Mouse (Mus musculus): Measurements from ENCODE around the gene Psmb10. TPM values are rescaled to one million over a fixed set of nuclear protein-coding genes. Genes with fewer than 3 reads are reported as not detected.
A peak's percentile ranks its signal among the peaks of the same experiment; 100 is the strongest.

Gene Psmb10
- polyA plus RNA-seq, 1 experiment from 2014 or later: 33.8 TPM

DNA sequence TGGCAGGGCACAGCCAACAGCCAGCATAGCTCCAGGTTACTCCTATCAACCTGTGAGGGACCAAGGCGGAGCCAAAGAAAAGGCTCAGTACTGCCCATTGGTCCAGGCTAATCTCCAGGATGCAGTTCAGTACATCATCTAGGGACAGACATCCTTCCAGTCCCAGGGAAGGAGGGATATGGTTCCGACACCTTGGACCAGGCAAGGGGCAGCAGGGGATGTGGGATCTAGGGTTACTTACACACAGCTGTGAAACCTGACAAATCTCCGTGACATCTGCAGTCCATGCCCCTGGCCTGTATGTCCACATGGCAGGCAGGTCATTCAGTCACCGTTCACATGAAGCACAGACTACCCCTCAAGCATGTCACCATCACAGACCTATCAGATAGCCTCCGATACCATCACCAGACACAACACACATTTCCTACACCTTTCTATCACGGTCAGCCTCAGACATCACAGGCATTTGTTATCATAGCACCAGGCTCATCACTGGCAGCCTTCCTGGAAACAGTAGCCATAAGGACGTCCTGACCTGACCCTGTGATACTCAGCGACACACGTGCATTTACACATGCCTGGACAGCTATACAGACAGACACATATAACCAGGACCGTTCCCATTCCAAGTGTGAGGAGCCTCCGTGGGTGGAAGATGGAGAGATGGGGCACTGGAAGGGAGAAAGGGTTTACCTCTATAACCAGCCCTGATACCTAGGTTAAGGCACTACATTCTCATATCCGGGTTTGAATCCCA, 26.4 kb upstream of the Psmb10 start:
- 45% methylated on average over 12 of the region's 12 CpGs for WGBS
- H3K9me3 ChIP-seq (replicated peaks): no peaks in the 10 kb centered on the region
- peak overlapping the region; percentile 93 for H3K27ac ChIP-seq (replicated peaks)
- peak overlapping the region; percentile 58 for H3K4me2 ChIP-seq (replicated peaks)
- peaks cover 44% of the 10 kb centered on the region for H3K4me1 ChIP-seq
- H3K9ac ChIP-seq: peak overlapping the region; percentile 75
- H3K36me3 ChIP-seq: peaks cover 8% of the 10 kb centered on the region
- H3K4me3 ChIP-seq (replicated peaks): peak overlapping the region; percentile 66
- no peak for ATAC-seq (ENCODE audit: insufficient number of reproducible peaks, low FRiP score, low TSS enrichment, low read depth)
- H3K27me3 ChIP-seq: no peaks in the 10 kb centered on the region

DNA sequence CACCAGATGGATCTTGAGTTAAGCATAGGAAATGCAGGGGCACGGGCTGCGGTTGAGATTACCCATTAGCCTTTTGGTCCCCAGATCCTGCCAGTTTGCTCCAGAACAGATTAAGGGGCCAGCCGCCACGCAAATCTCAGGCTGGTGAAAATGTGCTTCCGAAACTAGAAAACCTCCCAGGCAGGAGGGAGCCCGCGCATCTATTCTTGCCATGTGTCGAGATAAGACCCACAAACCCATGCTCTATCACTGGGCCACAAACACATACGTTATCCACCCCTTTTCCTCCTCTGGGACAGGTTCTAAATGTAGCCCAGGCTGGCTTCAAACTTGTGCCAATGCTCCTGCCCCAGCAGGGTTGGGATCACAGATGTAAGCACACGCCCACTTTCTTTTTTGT, 23.3 kb upstream of the Psmb10 start:
- no peaks in the 10 kb centered on the region for H3K9me3 ChIP-seq (replicated peaks)
- no peak for ATAC-seq (ENCODE audit: insufficient number of reproducible peaks, low FRiP score, low TSS enrichment, low read depth)
- peaks cover 25% of the 10 kb centered on the region for H3K36me3 ChIP-seq
- H3K4me3 ChIP-seq (replicated peaks): no peak overlapping the region
- H3K27me3 ChIP-seq: no peaks in the 10 kb centered on the region
- peaks cover 44% of the 10 kb centered on the region for H3K4me1 ChIP-seq
- WGBS: 88% methylated on average over 10 of the region's 10 CpGs
- H3K4me2 ChIP-seq (replicated peaks): no peak overlapping the region
- no peak overlapping the region for H3K27ac ChIP-seq (replicated peaks)
- no peak overlapping the region for H3K9ac ChIP-seq

DNA sequence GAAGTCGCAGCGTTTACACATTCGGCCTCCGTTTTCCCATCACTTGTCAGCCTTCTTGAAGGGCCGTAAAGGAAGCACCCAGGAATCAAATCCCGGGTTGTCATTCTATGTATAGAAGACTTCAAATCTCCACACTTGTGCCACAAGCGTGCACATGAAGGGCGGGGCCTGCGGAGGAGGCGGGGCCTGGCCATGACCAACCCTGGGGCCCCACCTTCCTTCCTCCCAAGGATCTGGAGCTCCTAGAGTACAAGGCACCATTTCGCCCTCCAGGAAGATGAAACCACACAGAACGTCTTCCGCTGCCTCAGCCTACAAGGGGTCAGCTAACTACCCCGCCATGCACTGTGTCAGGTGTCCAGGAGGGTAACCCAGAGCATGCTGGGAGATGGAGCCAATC, 22.9 kb upstream of the Psmb10 start:
- no peaks in the 10 kb centered on the region for H3K27me3 ChIP-seq
- ATAC-seq (ENCODE audit: insufficient number of reproducible peaks, low FRiP score, low TSS enrichment, low read depth): no peak
- WGBS: 76% methylated on average over 14 of the region's 14 CpGs

DNA sequence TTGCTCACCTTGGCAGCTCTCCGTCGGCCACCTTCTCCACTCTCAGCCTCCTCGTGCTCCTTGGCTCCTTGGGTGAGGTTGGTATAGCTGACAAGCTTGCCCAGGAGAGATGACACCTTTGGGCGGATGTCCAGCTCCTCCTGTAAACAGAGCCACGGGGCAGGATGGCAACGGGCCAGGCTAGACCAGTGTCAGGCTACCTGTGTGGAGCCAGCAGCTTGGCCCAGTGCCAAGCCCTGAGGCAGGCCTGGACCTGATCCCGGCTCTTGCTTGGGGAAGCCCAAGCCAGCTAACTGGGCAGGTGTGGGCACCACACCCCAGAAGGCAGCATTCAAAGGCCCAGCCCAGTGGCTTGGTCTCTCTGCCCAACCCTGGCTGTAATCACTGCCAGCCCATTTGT, 21.1 kb upstream of the Psmb10 start:
- peaks cover 32% of the 10 kb centered on the region for H3K4me1 ChIP-seq
- H3K9ac ChIP-seq: no peak overlapping the region
- peak; percentile 48; the same call in 1 of the 2 replicates for ATAC-seq (ENCODE audit: insufficient number of reproducible peaks, low FRiP score, low TSS enrichment, low read depth)
- no peaks in the 10 kb centered on the region for H3K27me3 ChIP-seq
- peaks cover 44% of the 10 kb centered on the region for H3K36me3 ChIP-seq
- no peak overlapping the region for H3K4me2 ChIP-seq (replicated peaks)
- H3K4me3 ChIP-seq (replicated peaks): no peak overlapping the region
- WGBS: 72% methylated on average over 7 of the region's 7 CpGs
- H3K27ac ChIP-seq (replicated peaks): no peak overlapping the region; the same call in 1 of the 2 replicates
- H3K9me3 ChIP-seq (replicated peaks): no peaks in the 10 kb centered on the region

More for the DNA sequence above, 22.9 kb upstream of the Psmb10 start:
- H3K9ac ChIP-seq: no peak overlapping the region
- no peak overlapping the region for H3K27ac ChIP-seq (replicated peaks)
- H3K4me1 ChIP-seq: peaks cover 41% of the 10 kb centered on the region
- no peak overlapping the region for H3K4me2 ChIP-seq (replicated peaks)
- peaks cover 29% of the 10 kb centered on the region for H3K36me3 ChIP-seq
- H3K4me3 ChIP-seq (replicated peaks): no peak overlapping the region
- H3K9me3 ChIP-seq (replicated peaks): no peaks in the 10 kb centered on the region

DNA sequence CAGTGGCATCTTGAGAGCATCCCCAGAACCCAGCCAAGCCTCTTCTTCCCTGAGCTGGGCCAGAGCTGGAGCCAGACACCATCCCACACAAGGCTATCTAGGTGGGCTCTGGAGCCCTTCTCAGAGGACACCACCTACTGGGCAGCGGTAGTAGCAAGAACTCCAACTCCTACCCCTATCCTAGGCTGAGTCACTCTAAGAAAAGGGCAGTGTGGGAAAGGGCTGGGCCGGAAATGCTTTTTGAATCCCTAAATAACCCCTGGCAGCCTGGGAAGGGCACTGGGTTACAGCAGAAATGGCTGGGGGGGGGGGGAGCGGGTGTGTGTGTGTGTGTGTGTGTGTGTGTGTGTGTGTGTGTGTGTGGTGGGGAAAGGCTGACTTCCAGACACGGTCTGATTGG, 19.6 kb upstream of the Psmb10 start:
- no peaks in the 10 kb centered on the region for H3K9me3 ChIP-seq (replicated peaks)
- peaks cover 59% of the 10 kb centered on the region for H3K36me3 ChIP-seq
- H3K4me3 ChIP-seq (replicated peaks): no peak overlapping the region
- H3K27ac ChIP-seq (replicated peaks): no peak overlapping the region
- no peaks in the 10 kb centered on the region for H3K27me3 ChIP-seq
- H3K9ac ChIP-seq: no peak overlapping the region
- no peak for ATAC-seq (ENCODE audit: insufficient number of reproducible peaks, low FRiP score, low TSS enrichment, low read depth)
- H3K4me1 ChIP-seq: peaks cover 18% of the 10 kb centered on the region
- no peak overlapping the region for H3K4me2 ChIP-seq (replicated peaks)
- 45% methylated on average over 3 of the region's 4 CpGs for WGBS

DNA sequence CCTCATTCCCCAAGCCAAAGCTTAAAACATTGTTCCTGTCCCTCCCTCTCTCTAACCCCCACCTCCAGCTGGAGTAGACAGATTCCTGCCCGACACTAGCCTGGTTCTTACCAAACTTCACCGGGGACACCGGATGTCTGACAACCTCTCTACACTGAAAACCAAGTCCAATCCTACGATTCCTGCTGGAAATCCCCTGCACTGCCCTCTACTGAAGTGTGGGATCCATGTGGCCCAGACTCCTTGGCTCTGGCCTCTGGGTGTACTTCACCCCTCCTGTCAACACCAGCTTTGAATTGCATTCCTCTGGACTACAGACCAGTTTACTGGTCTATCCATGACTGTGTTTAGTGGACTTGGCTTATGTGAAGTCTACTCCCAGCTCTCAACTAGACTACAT, 18.3 kb upstream of the Psmb10 start:
- Histone ChIP-seq H3K4me3 (replicated peaks) (no peak overlapping the region), H3K4me1 (peaks cover 18% of the 10 kb centered on the region), H3K36me3 (peaks cover 68% of the 10 kb centered on the region), H3K27ac (replicated peaks) (no peak overlapping the region), H3K4me2 (replicated peaks) (no peak overlapping the region), H3K27me3 (no peaks in the 10 kb centered on the region), H3K9me3 (replicated peaks) (no peaks in the 10 kb centered on the region), H3K9ac (no peak overlapping the region)
- ATAC-seq (ENCODE audit: insufficient number of reproducible peaks, low FRiP score, low TSS enrichment, low read depth): no peak
- WGBS: 90% methylated on average over 4 of the region's 4 CpGs

DNA sequence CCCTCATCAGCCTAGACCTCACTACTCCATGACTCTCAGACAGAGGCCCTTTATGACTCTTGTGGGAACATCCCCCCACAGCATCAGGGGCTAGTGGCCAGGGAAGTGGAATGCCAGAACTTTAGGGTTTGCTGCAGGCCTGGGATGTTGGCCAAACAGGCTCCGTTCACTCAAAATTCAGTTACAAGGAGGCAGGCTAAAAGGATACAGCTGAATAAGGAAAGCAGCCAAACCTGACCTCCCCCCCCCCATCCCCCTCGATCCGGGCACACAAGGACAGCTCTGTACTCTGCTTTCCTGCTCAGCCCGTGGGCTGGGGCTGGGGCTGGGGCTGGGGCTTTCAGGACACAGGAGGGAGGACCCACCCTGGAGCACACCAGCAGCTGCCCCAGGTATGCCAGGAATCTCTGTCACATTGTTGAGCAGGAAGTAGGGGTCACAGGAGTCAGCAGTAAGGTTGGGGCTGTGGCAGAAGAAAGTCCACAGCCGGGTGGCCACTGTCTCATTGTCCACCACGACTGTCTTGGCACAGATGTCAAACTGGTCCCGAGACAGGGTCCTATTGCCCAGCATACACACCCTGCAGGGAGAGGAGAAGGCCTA, 12.9 kb upstream of the Psmb10 start:
- Histone ChIP-seq H3K4me2 (replicated peaks) (no peak overlapping the region), H3K9ac (no peak overlapping the region), H3K9me3 (replicated peaks) (no peaks in the 10 kb centered on the region), H3K4me3 (replicated peaks) (no peak overlapping the region), H3K27ac (replicated peaks) (peak overlapping the region; percentile 66), H3K36me3 (peaks cover 92% of the 10 kb centered on the region), H3K27me3 (no peaks in the 10 kb centered on the region), H3K4me1 (peaks cover 16% of the 10 kb centered on the region)
- peak; percentile 78 for ATAC-seq (ENCODE audit: insufficient number of reproducible peaks, low FRiP score, low TSS enrichment, low read depth)
- 11% methylated on average over 7 of the region's 7 CpGs for WGBS

DNA sequence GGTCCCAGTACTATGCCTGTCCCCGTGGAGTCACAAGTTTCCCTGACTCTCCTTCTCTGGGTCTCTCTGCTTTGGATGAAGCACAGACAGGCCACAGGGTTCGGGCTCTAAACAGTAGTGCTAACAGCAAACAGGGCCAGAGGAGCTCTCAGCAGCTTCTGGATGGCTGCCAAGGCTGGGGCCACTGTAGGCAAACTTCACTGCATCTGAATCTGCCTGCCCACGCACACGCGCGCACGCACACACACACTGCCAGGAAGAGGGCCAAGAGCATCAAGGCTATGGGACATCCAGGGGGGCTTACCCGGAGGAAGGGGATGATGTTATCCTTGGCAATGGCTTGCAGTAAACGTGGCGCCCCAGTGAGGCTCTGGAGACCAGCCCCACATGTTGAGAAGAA, 11.1 kb upstream of the Psmb10 start:
- WGBS: 62% methylated on average over 10 of the region's 10 CpGs
- Histone ChIP-seq H3K9me3 (replicated peaks) (no peaks in the 10 kb centered on the region), H3K36me3 (peaks cover 94% of the 10 kb centered on the region), H3K4me1 (peaks cover 16% of the 10 kb centered on the region), H3K27ac (replicated peaks) (no peak overlapping the region; the same call in 1 of the 2 replicates), H3K4me3 (replicated peaks) (no peak overlapping the region), H3K27me3 (no peaks in the 10 kb centered on the region), H3K9ac (no peak overlapping the region), H3K4me2 (replicated peaks) (no peak overlapping the region)
- ATAC-seq (ENCODE audit: insufficient number of reproducible peaks, low FRiP score, low TSS enrichment, low read depth): no peak

DNA sequence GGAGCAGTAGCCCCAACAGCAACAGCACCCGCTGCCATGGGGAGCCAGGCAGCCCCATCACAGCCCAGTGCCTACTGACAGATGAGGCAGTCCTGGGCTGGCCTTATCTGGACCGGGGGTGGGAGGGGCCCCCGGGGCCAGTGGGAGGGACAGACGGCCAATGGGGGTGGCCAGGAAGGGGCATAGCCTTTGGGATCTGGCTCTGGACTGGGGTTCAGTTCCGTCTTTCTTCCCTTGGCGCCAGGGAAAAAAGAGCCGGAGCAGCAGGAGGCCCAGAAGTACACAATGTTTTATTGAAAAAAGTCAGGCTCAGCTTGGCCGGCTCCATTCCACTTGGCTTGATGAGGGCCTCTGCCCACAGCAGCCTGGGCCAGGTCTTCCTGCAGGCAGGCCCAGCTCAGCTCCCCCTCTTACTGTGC, 5.1 kb upstream of the Psmb10 start, which contains the start of gene Lcat:
Gene Lcat, minus strand, starts transcription at position 62 of the 419 bp plus-strand sequence.
- H3K4me1 ChIP-seq: peaks cover 2% of the 10 kb centered on the region
- H3K27ac ChIP-seq (replicated peaks): no peak within 1 kb of the TSS
- no peaks in the 10 kb centered on the region for H3K9me3 ChIP-seq (replicated peaks)
- ATAC-seq (ENCODE audit: insufficient number of reproducible peaks, low FRiP score, low TSS enrichment, low read depth): no peak
- H3K27me3 ChIP-seq: no peaks in the 10 kb centered on the region
- WGBS: 79% methylated on average over 8 of the region's 8 CpGs
- no peak within 1 kb of the TSS for H3K4me2 ChIP-seq (replicated peaks)
- peaks cover 83% of the 10 kb centered on the region for H3K36me3 ChIP-seq
- no peak within 1 kb of the TSS for H3K4me3 ChIP-seq (replicated peaks)
- H3K9ac ChIP-seq: no peak within 1 kb of the TSS

DNA sequence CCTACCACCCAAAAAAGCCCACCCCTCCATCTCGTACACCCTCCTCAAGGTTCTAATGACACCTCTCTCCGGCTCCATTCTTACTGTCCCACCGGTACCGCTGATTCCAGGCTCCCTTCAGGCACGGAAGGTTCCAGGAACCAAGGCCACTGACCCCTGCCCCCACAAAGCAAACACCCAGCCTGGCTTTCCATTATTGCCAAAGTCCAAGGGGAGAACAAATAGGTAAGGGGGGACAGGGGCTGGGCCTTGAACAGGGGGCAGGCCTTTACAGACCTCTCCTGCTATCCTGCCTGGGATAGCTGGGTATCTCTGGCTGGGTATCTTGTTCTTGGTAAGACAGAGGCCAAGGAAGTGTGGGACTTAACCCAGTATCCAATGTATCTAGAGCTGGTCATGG, 4.3 kb upstream of the Psmb10 start:
- Histone ChIP-seq H3K27ac (replicated peaks) (no peak overlapping the region), H3K9me3 (replicated peaks) (no peaks in the 10 kb centered on the region), H3K27me3 (no peaks in the 10 kb centered on the region), H3K4me3 (replicated peaks) (no peak overlapping the region), H3K36me3 (peaks cover 75% of the 10 kb centered on the region), H3K4me2 (replicated peaks) (no peak overlapping the region), H3K4me1 (peaks cover 6% of the 10 kb centered on the region), H3K9ac (no peak overlapping the region)
- no peak for ATAC-seq (ENCODE audit: insufficient number of reproducible peaks, low FRiP score, low TSS enrichment, low read depth)
- WGBS: 90% methylated on average over 5 of the region's 5 CpGs

DNA sequence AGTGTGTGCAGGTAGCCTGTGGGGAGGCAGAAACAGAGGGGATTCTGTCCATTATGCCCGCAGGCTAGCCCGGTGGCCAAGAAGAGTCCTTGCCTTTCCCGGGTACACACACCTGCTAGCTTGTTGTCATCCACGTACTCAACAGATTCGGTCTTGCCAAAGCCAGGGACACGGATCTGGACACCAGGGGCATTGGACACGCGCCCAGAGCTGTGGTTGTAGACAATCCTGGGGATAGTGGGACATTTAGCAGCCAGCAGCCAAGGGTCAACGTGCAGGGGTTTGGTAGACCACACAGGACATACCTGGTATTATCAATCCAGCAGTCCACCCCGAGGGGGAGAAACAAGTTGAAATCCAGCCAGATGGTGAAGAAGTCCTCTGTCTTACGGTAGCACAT, 3.8 kb upstream of the Psmb10 start:
- Histone ChIP-seq H3K27ac (replicated peaks) (no peak overlapping the region), H3K4me3 (replicated peaks) (no peak overlapping the region), H3K9ac (no peak overlapping the region), H3K4me2 (replicated peaks) (no peak overlapping the region), H3K9me3 (replicated peaks) (no peaks in the 10 kb centered on the region), H3K4me1 (peaks cover 6% of the 10 kb centered on the region), H3K36me3 (peaks cover 70% of the 10 kb centered on the region), H3K27me3 (no peaks in the 10 kb centered on the region)
- ATAC-seq (ENCODE audit: insufficient number of reproducible peaks, low FRiP score, low TSS enrichment, low read depth): no peak
- 90% methylated on average over 11 of the region's 11 CpGs for WGBS
